Mouse (Mus musculus) C2C12 (cell line): ENCODE measurements around the gene Sh3kbp1. TPM values are rescaled to one million over a fixed set of nuclear protein-coding genes. Genes with fewer than 3 reads are reported as not detected.
A peak's percentile ranks its signal among the peaks of the same experiment; 100 is the strongest.

Experiments
- H3K27me3 ChIP-seq: one replicate; pipeline ENCODE4 v1.6.1; 2011; ENCODE audit not compliant: control insufficient read depth, insufficient read depth, insufficient read length
- H3K36me3 ChIP-seq: one replicate; pipeline ENCODE4 v1.6.1; 2011; ENCODE audit not compliant: control insufficient read depth, insufficient read depth
- H3K4me3 ChIP-seq: one replicate; pipeline ENCODE4 v1.5.1; 2011; ENCODE audit warnings: mild to moderate bottlenecking, control low read depth; ENCODE audit not compliant: poor library complexity, insufficient read depth, severe bottlenecking
- H3K79me2 ChIP-seq: one replicate; pipeline ENCODE4 v1.6.1; 2011; ENCODE audit not compliant: control insufficient read depth, insufficient read depth
- H3K79me3 ChIP-seq: one replicate; pipeline ENCODE4 v1.6.1; 2011; ENCODE audit warnings: low read depth, control low read depth
- H3ac ChIP-seq: one replicate; pipeline ENCODE3; 2011; ENCODE audit warnings: low read depth; ENCODE audit not compliant: control insufficient read depth, insufficient read length
- CEBPB ChIP-seq: IDR thresholded peaks from one replicate; pipeline ENCODE4 v1.6.1; 2011; ENCODE audit warnings: low read depth, mild to moderate bottlenecking, control low read depth, moderate library complexity
- CTCF ChIP-seq: IDR thresholded peaks from one replicate; pipeline ENCODE4 v1.5.1; 2011; ENCODE audit not compliant: control insufficient read depth, insufficient read depth, insufficient read length
- FOSL1 ChIP-seq: IDR thresholded peaks from one replicate; pipeline ENCODE4 v1.8.0; 2011; ENCODE audit warnings: mild to moderate bottlenecking, low read length; ENCODE audit not compliant: poor library complexity, insufficient read depth, severe bottlenecking
- MAX ChIP-seq: IDR thresholded peaks from one replicate; pipeline ENCODE4 v1.6.1; 2011; ENCODE audit warnings: mild to moderate bottlenecking, control low read depth
- MYOD1 ChIP-seq: IDR thresholded peaks from one replicate; pipeline ENCODE4 v1.6.1; 2011; ENCODE audit warnings: low read depth; ENCODE audit not compliant: control insufficient read depth, insufficient read length
- MYOG ChIP-seq: IDR thresholded peaks from one replicate; pipeline ENCODE4 v1.6.1; 2011; ENCODE audit not compliant: control insufficient read depth, insufficient read length; ENCODE audit errors: extremely low read depth
- USF1 ChIP-seq: IDR thresholded peaks from one replicate; pipeline ENCODE4 v1.6.1; 2011; ENCODE audit warnings: low read depth, mild to moderate bottlenecking, control low read depth, moderate library complexity
- polyA plus RNA-seq: library from polyadenylated mRNA; unstranded; fragments of >200 nt; fragmentation: generic; extraction: Trizol; gene quantifications from one replicate; pipeline ENCODE4 v1.2.1, GENCODE M21; 2012; ENCODE audit warnings: missing spikeins

Sh3kbp1 gene
- polyA plus RNA-seq, 1 experiment, result 46.2 TPM

- no peaks in the 10 kb centered on the region for H3K27me3 ChIP-seq
- H3K79me2 ChIP-seq, result peaks cover 95% of the 10 kb centered on the region
- no peak overlapping the region for H3K4me3 ChIP-seq
- no peak overlapping the region for H3ac ChIP-seq
- H3K36me3 ChIP-seq, result peaks cover 12% of the 10 kb centered on the region
- H3K79me3 ChIP-seq, result peaks cover 58% of the 10 kb centered on the region
- no peak for TF ChIP-seq MYOD1
- no peak for TF ChIP-seq CTCF
- no peak for TF ChIP-seq USF1
- TF ChIP-seq CEBPB, result no peak
- no peak for TF ChIP-seq MYOG
- TF ChIP-seq FOSL1, result no peak
- no peak for TF ChIP-seq MAX
Measured at GRCm38 (mm10) chrX:159856866-159857265, 229.8 kb downstream of the Sh3kbp1 start.

- peaks cover 9% of the 10 kb centered on the region for H3K36me3 ChIP-seq
- TF ChIP-seq FOSL1 (no peak), CTCF (no peak), USF1 (no peak), CEBPB (no peak), MYOG (no peak), MYOD1 (no peak), MAX (no peak)
- no peak overlapping the region for H3K4me3 ChIP-seq
- no peak overlapping the region for H3ac ChIP-seq
- H3K79me3 ChIP-seq, result peaks cover 51% of the 10 kb centered on the region
- peaks cover 95% of the 10 kb centered on the region for H3K79me2 ChIP-seq
- no peaks in the 10 kb centered on the region for H3K27me3 ChIP-seq
Measured at GRCm38 (mm10) chrX:159858126-159858525, 231.1 kb downstream of the Sh3kbp1 start.

GRCm38 (mm10) chrX:159860841-159861530 is 233.9 kb downstream of the Sh3kbp1 start:
- peaks cover 94% of the 10 kb centered on the region for H3K79me2 ChIP-seq
- H3K36me3 ChIP-seq, result peaks cover 12% of the 10 kb centered on the region
- H3K27me3 ChIP-seq, result no peaks in the 10 kb centered on the region
- H3ac ChIP-seq, result no peak overlapping the region
- no peak overlapping the region for H3K4me3 ChIP-seq
- H3K79me3 ChIP-seq, result peaks cover 38% of the 10 kb centered on the region
- TF ChIP-seq MYOD1 (no peak), CEBPB (no peak), USF1 (no peak), CTCF (no peak), FOSL1 (no peak), MAX (no peak), MYOG (no peak)

GRCm38 (mm10) chrX:159867660-159868059 is 240.6 kb downstream of the Sh3kbp1 start:
- H3K36me3 ChIP-seq, result peaks cover 11% of the 10 kb centered on the region
- TF ChIP-seq MYOD1, result peak; percentile 70
- no peak for TF ChIP-seq MYOG
- H3K4me3 ChIP-seq, result no peak overlapping the region
- peaks cover 66% of the 10 kb centered on the region for H3K79me2 ChIP-seq
- no peaks in the 10 kb centered on the region for H3K27me3 ChIP-seq
- H3ac ChIP-seq, result no peak overlapping the region
- peaks cover 21% of the 10 kb centered on the region for H3K79me3 ChIP-seq

GRCm38 (mm10) chrX:159872521-159872920 is 245.4 kb downstream of the Sh3kbp1 start:
- Histone ChIP-seq H3K79me2 (peaks cover 83% of the 10 kb centered on the region), H3ac (no peak overlapping the region), H3K4me3 (no peak overlapping the region), H3K36me3 (peaks cover 6% of the 10 kb centered on the region), H3K79me3 (peaks cover 32% of the 10 kb centered on the region), H3K27me3 (no peaks in the 10 kb centered on the region)
- no peak for TF ChIP-seq USF1
- no peak for TF ChIP-seq CTCF
- TF ChIP-seq MAX, result no peak
- no peak for TF ChIP-seq CEBPB
- no peak for TF ChIP-seq MYOG
- TF ChIP-seq MYOD1, result no peak
- no peak for TF ChIP-seq FOSL1

- Histone ChIP-seq H3K79me3 (peaks cover 28% of the 10 kb centered on the region), H3K36me3 (peaks cover 17% of the 10 kb centered on the region), H3K27me3 (no peaks in the 10 kb centered on the region), H3K4me3 (no peak overlapping the region), H3ac (no peak overlapping the region), H3K79me2 (peaks cover 44% of the 10 kb centered on the region)
- no peak for TF ChIP-seq CEBPB
Measured at GRCm38 (mm10) chrX:159877770-159878169, 250.7 kb downstream of the Sh3kbp1 start.
